Mouse (Mus musculus): Measurements from ENCODE around the gene St6galnac5. TPM values are rescaled to one million over a fixed set of nuclear protein-coding genes. Genes with fewer than 3 reads are reported as not detected.

The St6galnac5 gene
- polyA plus RNA-seq, 1 experiment from 2014 or later: 0.66 TPM

- Histone ChIP-seq H3K4me2 (ENCODE audit: low read length) (no peak overlapping the region), H3K4me3 (replicated peaks; ENCODE audit: low read depth, low read length) (no peak overlapping the region), H3K36me3 (ENCODE audit: insufficient read depth, low read length) (no peaks in the 10 kb centered on the region), H3K27ac (no peak overlapping the region), H3K4me1 (replicated peaks; ENCODE audit: insufficient read depth, low read length) (no peaks in the 10 kb centered on the region), H3K27me3 (ENCODE audit: insufficient read depth, low read length) (no peaks in the 10 kb centered on the region), H3K9ac (ENCODE audit: low read depth, low read length) (no peak overlapping the region), H3K9me3 (replicated peaks; ENCODE audit: low read length) (no peaks in the 10 kb centered on the region)
- no peak for TF ChIP-seq CTCF (IDR thresholded peaks at IDR 0.05; ENCODE audit: low read depth)
- WGBS: 58% methylated on average over 3 of the region's 3 CpGs
- ATAC-seq (replicated peaks; ENCODE audit: low FRiP score, low read depth): no peak
- peak; percentile 75 for DNase-seq (ENCODE audit: low spot score)
These were observed 150.7 kb downstream of the St6galnac5 start for GRCm38 (mm10) chr3:152831377-152831776.

- Histone ChIP-seq H3K4me1 (replicated peaks; ENCODE audit: insufficient read depth, low read length) (no peaks in the 10 kb centered on the region), H3K27me3 (ENCODE audit: insufficient read depth, low read length) (no peaks in the 10 kb centered on the region), H3K4me2 (ENCODE audit: low read length) (no peak overlapping the region), H3K9ac (ENCODE audit: low read depth, low read length) (no peak overlapping the region), H3K27ac (no peak overlapping the region), H3K9me3 (replicated peaks; ENCODE audit: low read length) (no peaks in the 10 kb centered on the region), H3K36me3 (ENCODE audit: insufficient read depth, low read length) (no peaks in the 10 kb centered on the region), H3K4me3 (replicated peaks; ENCODE audit: low read depth, low read length) (no peak overlapping the region)
- 48% methylated on average over 14 of the region's 14 CpGs for WGBS
- TF ChIP-seq CTCF (IDR thresholded peaks at IDR 0.05; ENCODE audit: low read depth): no peak
- ATAC-seq (replicated peaks; ENCODE audit: low FRiP score, low read depth): no peak
- peak; percentile 94 for DNase-seq (ENCODE audit: low spot score)
These were observed 160.8 kb downstream of the St6galnac5 start for GRCm38 (mm10) chr3:152821202-152821601.

- H3K27me3 ChIP-seq (ENCODE audit: insufficient read depth, low read length): no peaks in the 10 kb centered on the region
- no peak for TF ChIP-seq CTCF (IDR thresholded peaks at IDR 0.05; ENCODE audit: low read depth)
- no peak overlapping the region for H3K4me2 ChIP-seq (ENCODE audit: low read length)
- no peak overlapping the region for H3K9ac ChIP-seq (ENCODE audit: low read depth, low read length)
- 76% methylated on average over 3 of the region's 3 CpGs for WGBS
- no peaks in the 10 kb centered on the region for H3K4me1 ChIP-seq (replicated peaks; ENCODE audit: insufficient read depth, low read length)
- no peak for DNase-seq (ENCODE audit: low spot score)
- H3K9me3 ChIP-seq (replicated peaks; ENCODE audit: low read length): no peaks in the 10 kb centered on the region
- no peaks in the 10 kb centered on the region for H3K36me3 ChIP-seq (ENCODE audit: insufficient read depth, low read length)
- H3K4me3 ChIP-seq (replicated peaks; ENCODE audit: low read depth, low read length): no peak overlapping the region
- no peak for ATAC-seq (replicated peaks; ENCODE audit: low FRiP score, low read depth)
- no peak overlapping the region for H3K27ac ChIP-seq
These were observed 161.6 kb downstream of the St6galnac5 start for GRCm38 (mm10) chr3:152820406-152820805.

DNA sequence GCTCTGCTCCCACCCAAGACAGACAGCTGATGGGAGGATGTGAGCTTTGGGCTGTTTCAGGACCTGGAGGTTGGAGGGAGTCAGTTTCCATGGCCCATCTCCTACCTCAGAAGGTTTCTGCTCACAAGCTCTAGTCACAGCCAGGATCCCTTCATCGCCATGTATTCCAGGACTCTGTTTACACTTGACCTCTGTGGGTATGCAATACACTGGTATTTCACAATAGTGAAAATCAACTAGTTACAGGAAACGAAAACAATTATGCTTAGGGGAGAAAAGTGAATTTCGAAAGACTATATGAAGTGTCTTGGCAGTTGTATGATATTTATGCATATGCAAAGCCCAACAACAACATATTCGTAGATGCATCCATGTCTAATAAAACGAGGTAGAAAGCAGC, 166.9 kb downstream of the St6galnac5 start:
- H3K36me3 ChIP-seq (ENCODE audit: insufficient read depth, low read length): no peaks in the 10 kb centered on the region
- H3K27ac ChIP-seq: no peak overlapping the region
- no peak overlapping the region for H3K4me2 ChIP-seq (ENCODE audit: low read length)
- 90% methylated on average over 5 of the region's 5 CpGs for WGBS
- H3K4me3 ChIP-seq (replicated peaks; ENCODE audit: low read depth, low read length): no peak overlapping the region
- H3K9ac ChIP-seq (ENCODE audit: low read depth, low read length): no peak overlapping the region
- no peaks in the 10 kb centered on the region for H3K4me1 ChIP-seq (replicated peaks; ENCODE audit: insufficient read depth, low read length)
- ATAC-seq (replicated peaks; ENCODE audit: low FRiP score, low read depth) (no peak), DNase-seq (ENCODE audit: low spot score) (no peak)
- H3K9me3 ChIP-seq (replicated peaks; ENCODE audit: low read length): no peaks in the 10 kb centered on the region
- no peak for TF ChIP-seq CTCF (IDR thresholded peaks at IDR 0.05; ENCODE audit: low read depth)
- H3K27me3 ChIP-seq (ENCODE audit: insufficient read depth, low read length): no peaks in the 10 kb centered on the region

GRCm38 (mm10) chr3:152813905-152814304, 168.1 kb downstream of the St6galnac5 start:
- DNase-seq (ENCODE audit: low spot score): no peak

GRCm38 (mm10) chr3:152799738-152800431, 182.2 kb downstream of the St6galnac5 start:
- ATAC-seq (replicated peaks; ENCODE audit: low FRiP score, low read depth): peak; percentile 85; the same call in 1 of the 2 replicates
- peak; percentile 67 for TF ChIP-seq CTCF (IDR thresholded peaks at IDR 0.05; ENCODE audit: low read depth)
- WGBS: 74% methylated on average over 9 of the region's 9 CpGs
- Histone ChIP-seq H3K4me2 (ENCODE audit: low read length) (no peak overlapping the region), H3K9me3 (replicated peaks; ENCODE audit: low read length) (no peaks in the 10 kb centered on the region), H3K27ac (no peak overlapping the region), H3K9ac (ENCODE audit: low read depth, low read length) (no peak overlapping the region), H3K36me3 (ENCODE audit: insufficient read depth, low read length) (no peaks in the 10 kb centered on the region), H3K27me3 (ENCODE audit: insufficient read depth, low read length) (no peaks in the 10 kb centered on the region), H3K4me3 (replicated peaks; ENCODE audit: low read depth, low read length) (no peak overlapping the region), H3K4me1 (replicated peaks; ENCODE audit: insufficient read depth, low read length) (no peaks in the 10 kb centered on the region)
- peak; percentile 67 for DNase-seq (ENCODE audit: low spot score)

More at GRCm38 (mm10) chr3:152813905-152814304, 168.1 kb downstream of the St6galnac5 start:
- no peak overlapping the region for H3K27ac ChIP-seq
- H3K9me3 ChIP-seq (replicated peaks; ENCODE audit: low read length): no peaks in the 10 kb centered on the region
- H3K9ac ChIP-seq (ENCODE audit: low read depth, low read length): no peak overlapping the region
- no peak for ATAC-seq (replicated peaks; ENCODE audit: low FRiP score, low read depth)
- H3K4me1 ChIP-seq (replicated peaks; ENCODE audit: insufficient read depth, low read length): no peaks in the 10 kb centered on the region
- TF ChIP-seq CTCF (IDR thresholded peaks at IDR 0.05; ENCODE audit: low read depth): no peak
- no peaks in the 10 kb centered on the region for H3K36me3 ChIP-seq (ENCODE audit: insufficient read depth, low read length)
- WGBS: 73% methylated on average over 4 of the region's 4 CpGs
- H3K4me2 ChIP-seq (ENCODE audit: low read length): no peak overlapping the region
- H3K4me3 ChIP-seq (replicated peaks; ENCODE audit: low read depth, low read length): no peak overlapping the region
- no peaks in the 10 kb centered on the region for H3K27me3 ChIP-seq (ENCODE audit: insufficient read depth, low read length)
